9 mouse cellular contexts compared by ENCODE assay signal in the genomic region with DNA sequence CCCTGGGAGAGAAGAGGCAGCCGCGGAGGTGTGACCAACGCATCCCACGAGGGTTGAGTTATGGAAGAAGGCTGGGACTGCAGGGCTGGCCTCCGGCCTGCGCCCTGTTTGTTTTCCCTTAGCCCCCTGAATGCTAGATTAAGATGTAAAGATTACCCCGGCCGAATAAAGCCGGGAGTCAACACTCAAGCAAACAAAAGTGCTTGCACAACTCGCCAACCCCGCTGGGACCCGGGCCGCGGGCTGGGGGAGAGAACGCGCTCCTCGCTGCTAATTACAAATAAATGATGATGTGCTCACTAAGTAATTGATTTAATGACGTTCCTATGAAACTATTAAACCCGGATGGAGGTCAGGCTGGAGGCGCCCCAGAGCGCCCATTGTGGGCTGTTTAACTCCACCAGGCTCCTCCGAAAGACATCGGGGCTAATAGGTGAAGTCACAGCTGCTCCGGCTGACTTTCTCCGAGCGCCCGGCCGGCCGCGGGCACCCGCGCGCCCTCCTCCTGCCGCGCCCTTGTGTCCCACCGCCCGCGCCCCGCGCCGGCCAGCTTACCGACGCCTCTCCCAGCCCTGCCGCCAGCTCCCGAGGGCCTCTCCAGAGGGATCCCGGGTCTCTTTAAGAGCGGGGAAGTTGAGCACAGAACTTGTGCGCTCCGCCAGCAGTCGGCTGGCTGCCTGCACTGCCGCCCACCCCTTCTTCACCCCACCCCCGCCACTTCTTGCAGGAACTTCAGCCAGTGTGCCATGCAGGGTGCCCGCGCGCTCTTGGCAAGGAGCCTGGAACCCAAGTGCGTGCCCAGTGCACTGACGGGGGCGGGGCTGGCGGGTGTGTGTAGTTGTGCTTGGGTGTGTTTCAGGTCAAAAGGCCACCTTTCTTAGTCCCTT. TPM values are rescaled to one million over a fixed set of nuclear protein-coding genes. Genes with fewer than 3 reads are reported as not detected.
DNase-seq lines count a peak whose midpoint lies in the region; ATAC-seq lines count a peak whose summit lies in the region.
"Had no signal": no experiment of that assay in that cellular context is flagged by ENCODE, and none has a peak within 500 bp of the region (broad histone marks: within the 10 kb centered on the region; RNA-seq: fewer than 3 reads in every experiment).

TSS of gene Gm5089 (minus strand) at position 620 of the 887 bp plus-strand sequence.

- under 1% methylated on average over 59 of the region's 59 CpGs for WGBS in hindbrain, embryonic 13.5 days
- WGBS in midbrain, embryonic 13.5 days, result 1% methylated on average over 56 of the region's 59 CpGs

- no peaks in the 10 kb centered on the region for H3K36me3 ChIP-seq in hindbrain, embryonic 13.5 days
- no peaks in the 10 kb centered on the region for H3K36me3 ChIP-seq in midbrain, embryonic 13.5 days

- H3K27ac ChIP-seq in hindbrain, embryonic 13.5 days, result peak within 1 kb of the TSS; percentile 87
- peak within 1 kb of the TSS; percentile 81 for H3K27ac ChIP-seq in midbrain, embryonic 13.5 days

- peak within 1 kb of the TSS; percentile 45 for H3K4me3 ChIP-seq in hindbrain, embryonic 13.5 days
- peak within 1 kb of the TSS; percentile 43 for H3K4me3 ChIP-seq in midbrain, embryonic 13.5 days (replicated peaks)

- ATAC-seq in hindbrain, embryonic 13.5 days (ENCODE audit: low FRiP score), result peak; percentile 34
- ATAC-seq in midbrain, embryonic 13.5 days, result peak; percentile 41
- ATAC-seq: Patski had no signal

- peak within 1 kb of the TSS; percentile 65 for H3K4me2 ChIP-seq in hindbrain, embryonic 13.5 days
- H3K4me2 ChIP-seq in midbrain, embryonic 13.5 days (replicated peaks), result peak within 1 kb of the TSS; percentile 65

- peak within 1 kb of the TSS; percentile 70 for H3K9ac ChIP-seq in hindbrain, embryonic 13.5 days
- peak within 1 kb of the TSS; percentile 67 for H3K9ac ChIP-seq in midbrain, embryonic 13.5 days (replicated peaks)

- DNase-seq in layer of hippocampus, adult 11-12 months (ENCODE audit: low spot score), result peak; percentile 36
- no peak for DNase-seq in layer of hippocampus, adult 9-10 months (ENCODE audit: low spot score)
- peak; percentile 61 to 86 for DNase-seq in cerebellum, postnatal 4 days (ENCODE audit: low spot score in 2 of 2)
- peak; percentile 36 to 47 for DNase-seq in left cerebral cortex, postnatal 14 days (ENCODE audit: low spot score in 2 of 2)
- no peak for DNase-seq in adipocyte (ENCODE audit: low spot score)
- DNase-seq in gastrocnemius, postnatal 4 days (ENCODE audit: low spot score in 2 of 2), result no peak

- no peaks in the 10 kb centered on the region for H3K9me3 ChIP-seq in hindbrain, embryonic 13.5 days
- H3K9me3 ChIP-seq in midbrain, embryonic 13.5 days, result no peaks in the 10 kb centered on the region

- H3K27me3 ChIP-seq in hindbrain, embryonic 13.5 days, result peaks cover 89% of the 10 kb centered on the region
- H3K27me3 ChIP-seq in midbrain, embryonic 13.5 days, result peaks cover 94% of the 10 kb centered on the region
- H3K27me3 ChIP-seq: Patski had no signal

- H3K4me1 ChIP-seq in hindbrain, embryonic 13.5 days (replicated peaks), result peaks cover 45% of the 10 kb centered on the region
- H3K4me1 ChIP-seq in midbrain, embryonic 13.5 days (replicated peaks), result peaks cover 57% of the 10 kb centered on the region

- intact Hi-C loops in left cerebral cortex, postnatal 14 days (cut with DNase I), result loop anchor here (5.0 kb wide), 2 partner anchors 43 to 223 kb away; no protein-coding TSS in a partner anchor

RNA-seq across cellular contexts. Expression of gene Gm5089, which starts in this region (rescaled TPM):
- polyA plus RNA-seq in hindbrain, embryonic 13.5 days (2015; fragmentation: Nextera tagmentation; extraction: Ambion mirVana), result 1.8 and 3.0 TPM in 2 replicates
- under 1 TPM in 1 of 2 experiments, not detected in 1; 0.18 TPM for total RNA-seq in left cerebral cortex, postnatal 14 days (2021)
- 1.1 and 2.3 TPM in 2 replicates for polyA plus RNA-seq in midbrain, embryonic 13.5 days (2015; fragmentation: Nextera tagmentation; extraction: Ambion mirVana)
- not detected for total RNA-seq in gastrocnemius, postnatal 4 days (2021)
- polyA plus RNA-seq: Patski had no signal

Comparison
In these comparisons a context has a peak if more than half of its experiments do, and no peak if none do; other contexts are left out.
1. DNase-seq: peak in layer of hippocampus, adult 11-12 months (single experiment) and cerebellum, postnatal 4 days (2 of 2); none in layer of hippocampus, adult 9-10 months (single experiment), adipocyte (single experiment) and gastrocnemius, postnatal 4 days (0 of 2).
2. Peak in DNase-seq in left cerebral cortex, postnatal 14 days; RNA of the gene not detected or under 1 TPM.